Mouse (Mus musculus): ENCODE data around the gene Ston1.
A peak's percentile ranks its signal among the peaks of the same experiment; 100 is the strongest.

Ston1 gene

DNA sequence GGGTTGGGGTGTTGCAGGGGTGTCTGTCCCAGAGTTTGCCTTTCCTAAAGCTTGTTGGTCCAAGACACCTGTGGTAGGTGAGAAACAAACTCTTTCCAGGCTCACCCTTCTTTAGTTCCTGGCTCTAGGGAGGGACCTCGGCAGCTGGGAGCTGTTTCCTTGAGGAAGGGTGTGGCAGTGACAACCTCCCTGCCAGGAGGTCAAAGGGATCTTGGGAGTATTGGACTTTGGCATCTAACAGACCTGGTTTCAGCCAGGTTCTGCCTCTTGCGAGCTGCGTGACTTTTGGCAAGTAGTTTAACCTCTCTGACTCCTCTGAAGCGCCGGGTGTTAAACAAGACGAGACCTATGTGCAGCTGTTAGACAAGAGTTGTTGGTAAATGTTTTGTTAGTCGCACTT lies 29.7 kb downstream of the Ston1 start:
- DNase-seq = no peak

DNA sequence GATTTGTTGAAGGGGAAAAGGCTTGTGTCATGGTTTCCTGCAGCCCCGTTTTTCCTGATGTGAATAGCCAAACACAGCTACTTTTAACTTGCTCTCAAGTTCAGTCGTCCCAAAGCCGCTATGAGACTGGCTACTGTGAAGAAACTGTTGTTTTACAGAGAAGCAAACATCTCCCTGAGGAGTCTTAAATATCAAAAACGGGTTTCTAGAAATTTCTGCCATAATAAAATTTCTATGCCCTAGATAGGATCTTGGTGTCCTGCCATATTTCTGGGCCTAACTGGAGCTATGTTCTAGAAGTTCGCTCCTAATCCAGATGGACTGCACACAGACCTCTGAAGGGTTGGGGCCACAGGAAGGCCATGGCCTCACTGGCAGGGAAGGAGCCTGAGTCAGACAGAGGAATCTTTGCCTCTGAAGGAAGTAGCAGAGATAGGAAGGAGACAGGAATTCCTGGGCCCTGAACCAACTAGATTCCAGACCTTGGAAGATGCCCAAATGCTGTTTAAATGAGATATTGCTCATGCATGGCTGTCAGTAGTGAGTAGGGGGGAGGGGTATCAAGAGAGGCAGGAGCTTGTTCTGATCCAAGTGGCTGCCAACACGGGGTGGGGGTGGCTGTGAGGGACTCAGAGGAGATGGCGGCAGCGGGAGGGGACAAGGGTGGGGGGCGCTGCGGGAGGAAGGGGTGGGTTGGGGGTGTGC lies 31.3 kb downstream of the Ston1 start:
- no peak for DNase-seq

DNA sequence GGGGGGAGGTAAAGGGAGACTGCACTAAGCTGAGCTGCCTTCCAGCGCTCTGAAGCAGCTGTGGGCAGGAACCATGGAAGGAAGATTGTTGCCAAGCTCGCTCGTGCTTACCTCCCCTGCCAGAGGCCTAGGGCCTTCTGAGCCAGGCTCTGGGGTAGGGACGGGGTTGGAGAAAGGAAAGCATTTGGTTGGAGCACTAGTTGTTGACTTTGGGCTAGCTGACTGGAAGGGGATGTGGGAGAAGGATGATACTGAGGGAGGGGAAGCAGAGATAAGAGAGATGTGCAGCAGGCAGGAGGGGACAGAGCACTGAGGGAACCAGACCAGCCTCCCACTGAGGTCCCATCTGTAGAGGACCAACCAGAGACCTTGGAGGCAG lies 31.9 kb downstream of the Ston1 start:
- DNase-seq = no peak

DNA sequence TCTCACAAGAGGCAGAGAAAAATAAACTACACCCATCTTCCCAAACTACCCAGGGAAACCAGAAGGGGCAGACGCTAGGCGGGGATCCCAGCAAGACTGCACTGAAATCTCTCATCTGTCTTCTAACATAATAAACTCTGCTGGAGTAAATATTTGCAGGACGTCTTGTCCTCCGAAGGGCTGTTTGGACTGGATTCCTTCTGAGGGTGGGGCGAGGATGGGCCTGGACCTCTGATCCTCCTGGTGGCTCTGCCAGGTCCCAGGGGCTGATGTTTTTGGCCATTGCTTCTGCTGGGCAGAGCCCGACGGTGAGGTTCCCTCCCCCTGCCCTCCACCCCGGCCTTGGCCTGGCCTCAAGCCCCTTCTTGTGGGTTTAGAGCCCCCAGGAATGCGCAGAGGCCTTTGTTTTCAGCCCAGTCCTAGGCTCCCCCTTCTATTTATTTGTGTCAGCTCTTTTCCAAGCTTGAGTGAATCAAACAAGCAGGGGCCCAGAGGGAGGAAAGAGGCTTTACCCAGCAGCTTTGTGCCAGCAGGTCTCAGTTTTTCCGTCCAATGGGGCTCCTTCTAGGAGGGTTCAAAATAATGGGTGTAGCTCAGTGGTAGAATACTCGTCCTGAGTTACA lies 32.6 kb downstream of the Ston1 start:
- no peak for DNase-seq

DNA sequence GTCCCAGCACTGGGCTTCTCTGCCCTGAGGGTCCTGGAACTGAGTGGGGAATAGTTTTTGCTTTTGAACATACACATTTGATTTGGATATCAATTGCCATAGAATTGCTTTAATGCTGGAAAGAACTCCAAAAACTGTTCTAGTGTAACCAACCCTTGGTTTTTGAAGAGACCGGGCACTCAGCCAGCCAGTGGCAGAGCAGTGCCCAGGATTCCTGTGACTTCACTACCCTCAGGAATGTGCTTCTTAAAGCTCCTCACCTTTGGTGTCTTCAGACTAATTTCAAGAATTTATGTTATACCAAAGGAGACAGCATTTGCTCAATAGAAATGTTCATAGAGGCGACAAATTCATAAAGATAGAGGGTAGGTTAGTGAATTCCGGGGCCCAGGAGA lies 33.1 kb downstream of the Ston1 start:
- no peak for DNase-seq

DNA sequence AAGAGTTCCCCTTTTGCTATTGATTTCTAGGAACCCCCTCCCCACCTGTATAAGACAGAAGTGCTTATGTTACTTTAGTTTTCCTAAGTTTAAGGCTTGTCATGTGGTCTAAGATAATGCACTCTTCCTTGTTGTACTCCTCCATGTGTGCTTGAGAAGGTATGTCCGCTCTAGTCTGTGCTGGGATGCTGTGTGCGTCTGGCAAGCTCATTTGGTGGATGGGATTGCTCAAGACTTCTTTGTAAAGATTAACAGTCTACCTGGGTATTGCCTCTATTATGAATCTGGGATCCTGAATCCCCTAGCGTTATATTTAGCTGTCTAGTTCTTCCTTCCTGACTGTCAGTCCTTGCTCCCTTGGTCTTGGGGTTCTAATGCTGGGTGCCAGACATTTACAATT lies 35.1 kb downstream of the Ston1 start:
- DNase-seq = no peak

DNA sequence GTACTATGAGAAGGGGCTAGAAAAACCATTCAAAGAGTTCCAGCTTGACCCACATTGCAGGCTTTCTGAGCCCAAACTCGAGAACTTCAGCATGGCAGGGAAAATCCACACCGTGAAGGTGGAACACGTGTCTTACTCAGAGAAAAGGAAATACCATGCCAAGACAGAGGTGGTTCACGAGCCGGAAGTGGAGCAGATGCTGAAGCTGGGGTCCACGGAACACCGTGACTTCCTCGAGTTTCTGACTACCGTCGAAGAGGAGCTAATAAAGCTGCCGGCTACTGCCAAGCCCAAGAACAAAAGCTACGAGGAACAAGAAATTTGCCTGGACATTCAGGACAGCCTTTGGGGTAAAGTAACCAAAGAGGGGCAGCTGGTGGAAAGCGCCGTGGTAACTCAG lies 38.6 kb downstream of the Ston1 start:
- no peak for DNase-seq

DNA sequence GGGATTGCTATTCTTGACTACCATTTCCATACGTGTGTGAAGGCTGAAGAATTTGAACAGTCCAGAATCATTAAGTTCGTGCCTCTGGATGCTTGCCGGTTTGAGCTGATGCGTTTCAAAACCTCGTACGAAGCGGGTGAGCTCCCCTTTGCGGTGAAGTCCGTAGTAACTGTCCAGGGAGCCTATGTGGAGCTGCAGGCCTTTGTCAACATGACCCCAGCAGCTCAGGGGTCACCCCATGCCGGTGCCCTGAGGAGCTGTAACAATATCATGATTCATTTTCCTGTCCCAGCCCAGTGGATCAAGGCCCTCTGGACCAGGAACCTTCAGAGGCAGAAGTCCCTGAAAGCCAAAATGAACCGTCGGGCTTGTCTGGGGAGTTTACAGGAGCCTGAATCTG lies 39.1 kb downstream of the Ston1 start:
- DNase-seq = no peak

DNA sequence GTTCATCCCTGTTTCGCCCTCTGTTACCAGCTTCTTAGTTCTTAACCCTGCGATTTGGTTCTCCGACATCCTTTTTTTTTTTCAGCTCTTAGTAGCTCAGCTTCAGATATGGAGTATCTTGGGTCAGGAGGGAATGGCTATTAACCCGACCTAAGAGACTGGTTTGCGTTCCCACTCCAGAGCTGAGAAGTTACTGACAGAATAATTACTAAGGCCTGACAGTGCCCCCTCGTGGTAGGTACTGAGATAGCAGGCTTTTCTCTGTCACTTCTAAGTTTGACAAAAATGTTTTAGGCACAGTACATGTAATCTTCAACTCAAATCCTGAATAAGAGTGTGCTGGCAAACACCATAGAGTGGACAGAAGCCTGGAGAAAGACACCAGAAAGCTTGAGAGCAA lies 43.5 kb downstream of the Ston1 start:
- DNase-seq = peak; percentile 80

DNA sequence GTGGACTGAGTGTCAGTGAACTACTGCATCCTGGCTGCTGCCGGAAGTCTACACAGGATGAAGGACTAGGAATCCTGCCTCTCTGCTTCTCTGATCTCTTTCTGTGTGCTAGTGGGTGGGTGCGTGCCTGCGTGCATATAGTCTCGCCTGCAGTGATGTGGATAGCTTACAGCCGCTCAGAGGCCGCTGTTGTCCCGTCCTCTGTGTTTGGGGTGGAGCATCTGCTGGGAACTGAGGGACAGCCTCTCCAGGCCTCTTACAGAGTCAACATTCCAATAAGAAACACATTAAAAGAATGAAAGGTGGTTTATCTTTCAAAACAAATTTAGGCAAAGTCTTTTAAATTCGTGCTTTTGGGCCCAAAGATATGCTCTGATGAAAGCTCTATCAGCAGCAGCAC lies 44.4 kb downstream of the Ston1 start:
- DNase-seq = no peak

DNA sequence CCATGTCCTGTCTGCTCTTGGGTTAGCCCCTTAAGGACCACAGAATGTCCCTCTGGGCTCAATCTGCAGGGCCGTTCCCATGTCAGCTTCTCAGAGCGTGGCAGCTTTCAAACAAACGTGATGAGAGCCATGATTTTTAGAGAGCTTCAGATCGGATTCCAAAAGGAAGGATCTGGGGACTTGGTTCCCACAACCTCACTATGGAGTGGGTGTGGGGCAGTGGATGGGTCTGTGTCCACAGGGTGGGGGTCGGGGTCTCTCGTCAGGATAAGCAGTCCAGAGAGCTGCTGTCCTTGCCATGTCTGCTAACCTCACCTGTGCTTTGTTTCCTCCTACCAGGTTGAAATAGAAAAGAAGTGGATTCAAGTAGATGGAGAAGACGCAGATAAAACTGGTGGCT lies 47.4 kb downstream of the Ston1 start:
- DNase-seq = no peak

DNA sequence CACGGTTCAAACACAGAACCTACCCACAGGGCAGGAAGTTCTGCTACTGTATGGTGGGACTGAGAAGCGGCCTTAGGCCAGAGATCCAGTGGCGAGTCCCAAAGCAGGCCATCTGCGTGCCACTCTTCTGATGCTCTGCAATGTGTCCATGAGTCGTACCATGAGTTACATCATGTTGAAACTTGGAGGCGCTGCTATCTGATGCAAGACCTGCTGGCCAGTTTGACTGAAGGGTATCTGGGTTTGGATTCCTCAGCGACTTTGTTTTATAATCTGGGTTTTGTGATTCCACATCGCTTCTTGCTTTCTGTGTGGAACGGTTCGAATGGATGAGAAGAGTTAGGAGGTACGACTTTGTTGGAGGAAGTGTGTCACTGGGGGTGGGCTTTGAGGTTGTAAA lies 47.8 kb downstream of the Ston1 start:
- DNase-seq = no peak

DNA sequence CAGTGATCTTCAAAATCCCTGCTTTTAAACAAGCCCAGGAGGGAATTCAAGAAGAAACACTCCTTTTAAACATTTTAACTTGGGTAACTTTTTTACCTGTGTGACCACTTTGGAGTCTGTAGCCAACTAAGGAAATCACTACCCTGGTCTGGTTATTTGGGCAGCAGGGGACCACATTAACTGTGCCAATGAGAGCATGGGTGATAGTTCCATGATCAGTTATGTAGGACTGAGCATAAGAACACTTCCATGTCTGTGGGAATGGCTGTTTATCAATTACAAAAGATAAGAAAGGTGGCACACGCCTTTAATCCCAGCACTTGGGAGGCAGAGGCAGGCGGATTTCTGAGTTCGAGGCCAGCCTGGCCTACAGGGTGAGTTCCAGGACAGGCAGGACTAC lies 49.7 kb downstream of the Ston1 start:
- no peak for DNase-seq

DNA sequence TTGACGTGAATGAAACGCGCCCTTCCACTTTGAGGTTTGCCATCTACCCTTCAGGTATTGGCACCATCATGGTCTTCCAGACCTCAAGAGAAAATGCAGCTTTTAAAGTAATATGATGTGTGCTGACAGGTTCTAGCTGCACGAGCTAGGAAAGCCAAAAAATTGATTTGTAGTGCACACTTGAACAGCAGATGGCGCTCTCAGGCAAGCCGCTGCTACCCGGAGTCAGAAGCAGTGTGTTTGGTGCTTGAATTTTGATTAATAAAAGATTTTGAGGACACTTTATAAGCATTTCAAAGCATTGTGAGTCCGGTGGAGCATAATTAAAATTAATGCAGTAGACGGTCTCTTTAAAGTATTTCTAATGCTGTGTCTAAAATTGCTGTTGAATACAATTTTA lies 54.5 kb downstream of the Ston1 start:
- DNase-seq = peak; percentile 61

DNA sequence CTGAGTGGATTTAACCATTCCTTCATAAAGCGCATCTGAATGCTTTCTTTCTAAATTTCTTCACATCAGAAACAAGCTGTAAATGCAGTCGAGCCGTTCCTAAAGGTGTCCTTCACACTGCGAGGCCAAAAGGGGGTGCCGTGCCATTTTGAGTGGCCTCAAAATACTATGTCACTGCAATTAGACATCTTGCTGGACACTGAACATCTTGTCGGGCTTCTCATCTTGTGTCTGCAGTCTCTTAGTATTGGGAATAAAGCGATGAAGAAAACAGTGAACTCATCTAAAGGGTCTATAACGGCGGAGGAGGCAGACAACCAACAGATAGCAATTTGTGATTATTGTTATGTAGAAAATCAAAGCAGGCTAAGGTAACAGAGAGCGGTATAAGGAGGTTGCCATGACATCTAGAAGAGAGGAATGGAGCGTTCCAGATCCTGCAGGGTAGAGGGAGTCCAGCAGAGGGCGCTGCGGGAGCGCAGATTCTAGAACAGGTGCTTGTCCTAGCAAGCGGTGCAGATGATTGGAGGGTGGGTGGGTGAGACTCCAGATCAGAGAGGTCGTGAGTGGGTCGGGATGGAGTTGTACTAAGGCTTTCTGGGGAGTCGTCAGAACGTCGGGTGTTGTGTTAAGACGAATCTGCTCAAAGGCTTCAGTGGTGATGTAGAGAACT lies 55.4 kb downstream of the Ston1 start:
- DNase-seq = peak; percentile 82

DNA sequence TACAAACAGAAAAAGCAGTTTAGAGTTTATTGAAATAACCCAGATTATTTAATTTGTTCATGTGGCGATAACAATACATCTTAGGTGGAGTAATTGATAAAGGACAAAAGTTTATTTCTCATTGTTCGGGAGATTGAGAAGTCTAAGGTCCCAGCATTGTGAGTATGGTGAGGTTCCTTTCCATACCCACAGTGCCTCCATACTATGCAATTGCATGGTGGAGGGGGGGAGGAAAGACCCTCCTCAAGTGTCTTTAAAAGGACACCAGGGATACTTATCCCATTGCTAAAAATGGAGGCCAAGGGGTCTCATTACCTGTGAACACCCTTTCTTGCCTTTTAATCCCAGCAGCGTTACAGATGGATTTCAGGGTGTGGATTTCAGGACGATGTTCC lies 55.9 kb downstream of the Ston1 start:
- no peak for DNase-seq

DNA sequence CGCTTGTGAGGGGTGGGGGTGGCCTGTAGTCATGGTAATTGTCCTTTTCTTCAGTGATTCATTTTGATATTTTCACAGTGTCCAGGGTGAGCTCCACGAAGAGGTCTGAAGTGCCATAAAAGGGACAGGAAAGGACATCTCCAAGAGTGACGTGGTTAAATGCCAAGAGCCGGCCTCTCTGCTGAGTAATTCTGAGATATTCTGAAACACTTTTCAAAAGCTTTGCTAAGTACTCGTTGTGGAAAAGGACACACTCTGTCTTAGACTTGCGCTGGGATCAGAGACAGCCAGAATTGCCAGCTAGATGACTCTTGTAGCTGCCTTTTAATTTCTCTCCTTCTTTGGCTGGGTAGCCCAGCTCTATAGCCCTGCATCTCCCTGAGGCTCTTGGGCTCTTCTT lies 61.0 kb downstream of the Ston1 start:
- DNase-seq = no peak

DNA sequence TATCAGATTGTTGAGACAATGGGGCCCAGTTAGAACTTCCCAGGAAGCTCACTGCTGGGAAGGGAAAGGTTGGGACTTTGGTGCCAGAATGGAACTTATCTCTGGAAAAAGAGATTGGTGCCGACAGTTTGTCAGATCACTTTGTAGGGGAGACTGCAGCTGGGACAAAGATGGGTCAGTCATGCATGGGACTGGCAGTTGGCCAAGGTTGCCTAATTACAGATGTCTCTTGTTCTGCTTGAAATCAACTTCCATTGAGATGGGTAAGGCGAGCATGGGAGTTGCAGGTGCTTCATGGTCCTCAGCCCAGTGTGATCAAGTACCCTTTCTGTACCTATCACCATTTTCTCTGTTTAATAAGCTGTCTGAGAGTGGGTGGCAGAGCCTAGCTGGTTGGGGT lies 68.6 kb downstream of the Ston1 start:
- no peak for DNase-seq

DNA sequence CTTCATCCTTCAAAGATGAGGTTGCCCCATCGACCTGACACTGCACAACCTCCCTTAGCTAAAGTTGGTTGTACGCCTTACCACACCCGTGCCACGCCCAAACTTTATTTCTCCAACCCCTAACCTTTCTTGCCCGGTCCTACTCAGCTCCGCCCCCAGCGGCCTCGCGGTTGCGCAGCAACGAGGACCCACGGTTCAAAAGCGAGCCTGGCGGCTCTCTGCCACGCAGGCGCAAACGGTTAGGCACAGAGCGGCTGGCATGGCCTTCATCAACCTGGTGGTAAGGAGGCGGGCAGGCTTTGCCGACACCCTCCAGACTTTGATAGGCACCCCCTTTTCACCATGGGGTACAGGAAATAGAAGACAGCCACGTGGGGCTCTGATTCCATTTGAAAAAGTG lies 71.0 kb downstream of the Ston1 start, which contains the start of gene Gtf2a1l:
TSS of gene Gtf2a1l (plus strand) at position 209 of the 400 bp plus-strand sequence.
- peak; percentile 62 for DNase-seq

DNA sequence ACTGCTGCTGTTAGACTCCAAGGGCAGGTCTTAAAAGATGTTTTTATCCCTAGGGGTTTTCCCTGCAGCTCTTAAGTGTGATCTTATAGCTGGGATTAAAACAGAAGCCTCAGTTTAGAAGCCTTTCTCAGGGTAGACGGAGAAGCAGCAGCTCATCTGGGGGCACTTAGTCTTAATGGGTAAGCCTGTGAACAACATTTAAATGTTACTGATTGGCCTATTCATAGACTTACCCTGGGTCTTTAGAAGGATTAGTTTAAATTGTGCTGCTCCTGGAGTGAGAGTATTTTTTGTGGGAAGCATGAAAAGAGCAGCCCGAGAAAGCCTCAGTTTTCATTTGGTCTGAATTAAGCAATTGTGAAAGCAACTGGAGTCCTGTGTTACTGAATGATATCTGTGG lies 72.4 kb downstream of the Ston1 start:
- no peak for DNase-seq

DNA sequence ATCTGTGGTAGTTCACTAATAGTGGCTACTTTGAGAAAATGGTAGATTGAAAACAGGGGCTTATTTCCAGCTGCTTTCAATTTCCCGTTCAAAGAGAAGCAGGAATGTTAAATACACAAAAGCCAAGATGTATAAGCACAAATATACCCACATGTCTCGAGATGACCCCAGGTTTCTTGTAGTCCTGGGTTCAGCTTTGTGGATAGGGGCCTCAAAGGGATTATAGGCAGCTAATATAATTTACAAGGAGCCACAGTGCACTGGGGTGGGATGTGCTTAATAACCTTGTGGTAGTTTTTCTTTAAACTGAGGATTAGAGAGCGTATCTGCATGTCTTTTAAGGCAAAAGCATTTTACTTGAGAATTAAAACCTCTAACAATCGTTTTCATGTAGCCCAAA lies 73.3 kb downstream of the Ston1 start:
- no peak for DNase-seq

DNA sequence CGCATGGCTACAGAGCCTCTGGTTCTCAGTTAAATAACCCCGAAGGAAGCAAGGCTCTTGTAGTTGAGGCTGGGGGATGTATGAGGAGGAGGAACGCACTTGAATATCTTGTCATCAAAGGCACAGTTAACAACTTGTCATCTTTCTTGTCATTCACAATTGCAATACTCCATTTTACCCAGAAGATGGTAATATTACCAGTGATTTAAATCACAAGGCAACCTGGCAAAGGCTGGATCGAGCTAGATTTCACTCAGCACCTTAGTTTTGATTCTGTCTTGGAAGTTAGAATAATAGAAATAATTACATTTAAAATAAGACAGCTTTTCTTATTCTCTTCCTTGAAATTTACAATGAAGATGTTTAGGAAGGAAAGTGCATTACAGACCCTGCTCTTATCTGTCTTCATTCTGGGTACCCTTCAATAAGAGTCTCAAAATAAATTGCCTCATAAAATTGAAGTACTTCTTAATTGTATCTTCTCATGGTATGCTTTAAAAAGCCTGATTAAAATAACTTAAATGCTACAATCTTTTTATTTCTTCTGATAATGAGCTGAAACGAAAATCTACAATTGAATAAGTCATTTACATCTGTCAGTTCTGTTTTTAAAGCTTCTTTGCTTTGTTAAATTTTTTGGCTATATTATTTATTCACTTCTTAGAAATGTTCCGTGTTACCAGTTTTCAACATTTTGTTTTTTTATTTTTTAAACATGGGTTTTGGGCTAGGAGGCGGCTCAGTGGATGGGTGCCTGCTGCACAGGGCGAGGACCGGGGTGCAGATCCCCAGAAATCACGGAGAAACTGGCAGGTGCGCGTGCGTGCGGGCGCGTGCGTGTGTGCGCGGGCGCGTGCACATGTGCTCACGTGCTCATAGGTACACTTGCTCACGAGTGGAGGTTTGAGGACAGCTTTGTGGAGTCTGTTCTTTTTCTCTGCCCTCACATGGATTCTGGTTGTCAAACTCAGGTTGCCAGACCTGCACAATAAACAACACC lies 78.1 kb downstream of the Ston1 start:
- no peak for DNase-seq

DNA sequence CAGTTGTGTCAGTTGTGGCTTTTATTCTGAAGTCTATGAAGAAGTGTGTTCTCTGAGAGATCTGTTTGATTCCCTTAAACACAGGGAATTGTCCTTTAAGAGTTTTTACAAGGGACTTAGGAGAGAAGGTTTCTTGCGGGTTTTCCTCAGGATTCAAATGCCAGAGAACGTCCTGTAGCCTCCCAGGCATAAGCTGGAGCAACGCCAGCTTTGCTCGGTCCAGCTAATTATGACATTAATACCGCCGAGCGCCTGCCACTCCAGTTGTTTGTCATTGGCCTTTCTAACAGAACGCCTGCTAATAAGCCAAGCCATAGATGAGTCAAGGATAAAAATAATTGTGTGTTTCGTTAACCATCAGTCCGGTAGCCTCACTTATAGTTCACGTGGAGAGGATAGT lies 90.7 kb downstream of the Ston1 start:
- no peak for DNase-seq
